Mouse (Mus musculus): ENCODE results near the gene Abca5. TPM values are rescaled to one million over a fixed set of nuclear protein-coding genes. Genes with fewer than 3 reads are reported as not detected.

The Abca5 gene
- polyA plus RNA-seq, 1 experiment from 2014 or later, result 5.4 TPM

DNA sequence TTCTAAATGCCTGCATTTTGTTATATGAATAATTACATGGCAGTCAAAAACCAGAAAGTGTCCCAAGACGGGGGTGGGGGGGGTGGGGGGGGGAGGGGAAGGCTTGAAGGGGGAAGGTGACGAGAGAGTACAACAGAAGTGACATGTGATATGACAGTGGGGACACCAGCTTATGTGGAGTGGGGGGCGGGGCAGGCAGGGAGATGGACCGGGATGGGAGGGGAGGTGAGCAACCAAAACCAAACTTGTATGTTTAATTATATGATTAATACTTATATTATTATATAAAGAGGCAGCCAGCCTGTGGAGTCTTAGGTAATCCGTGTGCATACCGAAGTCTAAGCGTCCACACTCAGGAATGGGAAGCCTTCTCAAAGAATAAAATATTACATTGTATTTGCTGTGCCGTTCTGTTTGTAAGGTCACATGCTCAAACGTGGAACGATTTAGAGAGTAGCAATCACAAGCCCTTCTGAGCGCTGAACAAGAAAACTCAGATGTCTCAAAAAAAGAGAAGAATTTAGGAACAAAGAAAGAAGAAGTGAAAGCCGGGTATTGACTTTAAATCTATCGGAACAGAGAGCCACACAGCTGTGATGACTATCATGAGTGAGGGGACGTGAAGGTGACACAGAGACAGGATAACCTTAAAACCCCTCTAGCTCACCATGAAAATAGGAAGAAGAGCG is 34.9 kb upstream of the Abca5 start:
- 68% methylated on average over 14 of the region's 15 CpGs for WGBS
- TF ChIP-seq EP300 (optimal IDR thresholded peaks at IDR 0.05), result no peak
- no peak for TF ChIP-seq CTCF (IDR thresholded peaks at IDR 0.05; ENCODE audit: low read depth)

DNA sequence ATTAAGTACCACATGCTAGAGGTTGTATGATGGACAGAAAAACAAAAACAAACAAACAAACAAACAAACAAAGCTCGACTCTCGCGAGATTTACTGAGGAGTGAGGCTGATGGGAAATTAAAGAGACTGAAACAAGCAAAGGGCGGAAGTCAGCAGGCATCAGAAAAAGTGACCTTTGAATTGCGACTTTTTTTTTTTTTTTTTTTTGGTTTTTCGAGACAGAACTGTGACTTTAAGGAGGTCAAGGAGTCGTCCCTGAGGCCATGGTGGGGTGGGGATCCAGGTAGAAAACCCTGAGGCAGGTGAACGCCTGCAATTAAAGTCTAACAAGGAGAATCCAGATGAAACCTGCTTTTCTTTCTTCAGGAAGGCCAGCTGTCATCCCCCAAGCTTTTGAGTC is 34.3 kb upstream of the Abca5 start:
- TF ChIP-seq EP300 (optimal IDR thresholded peaks at IDR 0.05) (no peak), CTCF (IDR thresholded peaks at IDR 0.05; ENCODE audit: low read depth) (no peak)
- DNase-seq (ENCODE audit: low spot score) (no peak), ATAC-seq (ENCODE audit: low FRiP score, low TSS enrichment) (no peak)
- Histone ChIP-seq H3K9me3 (ENCODE audit: control insufficient read depth, low read length) (no peaks in the 10 kb centered on the region), H3K4me3 (ENCODE audit: low read depth, low read length) (no peak overlapping the region), H3K27ac (replicated peaks) (no peak overlapping the region), H3K4me1 (replicated peaks; ENCODE audit: control insufficient read depth, insufficient read depth) (no peaks in the 10 kb centered on the region), H3K4me2 (replicated peaks; ENCODE audit: low read depth) (no peak overlapping the region), H3K27me3 (ENCODE audit: control insufficient read depth, insufficient read depth, low read length) (no peaks in the 10 kb centered on the region), H3K36me3 (ENCODE audit: control insufficient read depth, insufficient read depth, low read length) (no peaks in the 10 kb centered on the region), H3K9ac (ENCODE audit: low read length) (no peak overlapping the region)
- WGBS, result 48% methylated on average over 8 of the region's 8 CpGs

More for the DNA sequence above, 34.9 kb upstream of the Abca5 start:
- ATAC-seq (ENCODE audit: low FRiP score, low TSS enrichment) (no peak), DNase-seq (ENCODE audit: low spot score) (no peak)
- Histone ChIP-seq H3K9ac (ENCODE audit: low read length) (no peak overlapping the region), H3K36me3 (ENCODE audit: control insufficient read depth, insufficient read depth, low read length) (no peaks in the 10 kb centered on the region), H3K27me3 (ENCODE audit: control insufficient read depth, insufficient read depth, low read length) (no peaks in the 10 kb centered on the region), H3K4me3 (ENCODE audit: low read depth, low read length) (no peak overlapping the region), H3K4me1 (replicated peaks; ENCODE audit: control insufficient read depth, insufficient read depth) (no peaks in the 10 kb centered on the region), H3K27ac (replicated peaks) (no peak overlapping the region), H3K4me2 (replicated peaks; ENCODE audit: low read depth) (no peak overlapping the region), H3K9me3 (ENCODE audit: control insufficient read depth, low read length) (no peaks in the 10 kb centered on the region)

DNA sequence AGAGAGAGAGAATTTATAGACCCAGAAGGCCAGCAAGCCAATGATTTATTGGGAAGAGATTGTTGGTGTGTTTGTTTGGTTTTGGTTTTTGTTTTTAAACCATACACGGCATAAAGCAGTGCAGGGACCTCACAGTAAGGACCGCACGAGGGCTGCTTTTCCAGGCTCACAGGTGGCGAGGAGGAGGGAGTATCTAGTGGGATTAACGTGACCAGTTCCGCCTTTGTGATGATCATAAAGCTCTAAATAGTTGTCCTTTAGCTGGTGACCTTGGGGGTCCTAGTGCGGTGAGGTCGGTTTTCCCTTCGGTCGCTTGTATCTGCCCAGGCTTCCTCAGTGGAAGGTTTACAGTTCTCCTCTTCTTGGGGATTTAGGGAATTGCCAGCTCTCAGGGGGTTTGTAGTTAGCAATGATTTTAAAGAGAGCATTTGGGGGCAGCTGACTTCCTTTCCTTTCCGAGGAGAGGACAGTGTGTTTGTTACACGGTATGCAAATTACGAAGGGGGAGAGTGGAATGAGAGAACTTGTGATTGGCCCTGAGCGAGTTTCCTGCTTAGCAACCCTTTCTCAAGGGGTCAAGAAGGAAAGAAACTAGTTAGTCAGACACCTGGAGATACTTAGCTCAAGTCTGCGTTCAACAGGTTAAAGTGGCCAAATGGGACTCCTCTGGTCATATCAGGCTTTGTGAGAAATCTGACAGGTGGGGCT is 31.9 kb upstream of the Abca5 start:
- no peaks in the 10 kb centered on the region for H3K27me3 ChIP-seq (ENCODE audit: control insufficient read depth, insufficient read depth, low read length)
- WGBS, result 29% methylated on average over 15 of the region's 15 CpGs
- no peaks in the 10 kb centered on the region for H3K4me1 ChIP-seq (replicated peaks; ENCODE audit: control insufficient read depth, insufficient read depth)
- H3K27ac ChIP-seq (replicated peaks), result no peak overlapping the region
- ATAC-seq (ENCODE audit: low FRiP score, low TSS enrichment), result no peak
- H3K9ac ChIP-seq (ENCODE audit: low read length), result no peak overlapping the region
- H3K9me3 ChIP-seq (ENCODE audit: control insufficient read depth, low read length), result no peaks in the 10 kb centered on the region
- H3K4me2 ChIP-seq (replicated peaks; ENCODE audit: low read depth), result 0 out of 2 replicates have a peak overlapping the region, but pooled peaks have one; percentile 20
- TF ChIP-seq EP300 (optimal IDR thresholded peaks at IDR 0.05) (no peak), CTCF (IDR thresholded peaks at IDR 0.05; ENCODE audit: low read depth) (no peak)
- H3K4me3 ChIP-seq (ENCODE audit: low read depth, low read length), result no peak overlapping the region
- H3K36me3 ChIP-seq (ENCODE audit: control insufficient read depth, insufficient read depth, low read length), result no peaks in the 10 kb centered on the region
- DNase-seq (ENCODE audit: low spot score), result peak; percentile 20

DNA sequence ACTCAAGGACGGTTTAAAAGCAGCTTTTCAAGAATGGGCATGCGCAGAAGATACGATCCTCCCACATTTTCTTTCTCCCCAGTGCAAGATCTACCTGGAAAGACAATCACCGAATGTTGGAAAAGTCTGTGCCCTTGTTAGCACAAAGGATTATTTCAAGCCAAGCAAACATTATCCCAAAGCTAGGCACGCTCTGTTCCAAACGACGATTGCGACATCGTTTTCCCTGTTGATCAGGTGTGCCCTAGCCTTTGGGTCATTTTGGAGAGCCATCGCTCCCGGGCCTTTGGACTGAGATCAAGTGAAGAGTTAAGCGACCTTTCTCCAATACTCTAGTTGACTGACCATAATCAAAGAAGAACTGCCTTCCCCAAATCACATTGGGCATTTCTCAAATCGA is 30.1 kb upstream of the Abca5 start:
- DNase-seq (ENCODE audit: low spot score) (no peak), ATAC-seq (ENCODE audit: low FRiP score, low TSS enrichment) (no peak)
- Histone ChIP-seq H3K36me3 (ENCODE audit: control insufficient read depth, insufficient read depth, low read length) (no peaks in the 10 kb centered on the region), H3K27me3 (ENCODE audit: control insufficient read depth, insufficient read depth, low read length) (no peaks in the 10 kb centered on the region), H3K4me2 (replicated peaks; ENCODE audit: low read depth) (no peak overlapping the region), H3K9me3 (ENCODE audit: control insufficient read depth, low read length) (no peaks in the 10 kb centered on the region), H3K27ac (replicated peaks) (no peak overlapping the region), H3K4me1 (replicated peaks; ENCODE audit: control insufficient read depth, insufficient read depth) (no peaks in the 10 kb centered on the region), H3K4me3 (ENCODE audit: low read depth, low read length) (no peak overlapping the region), H3K9ac (ENCODE audit: low read length) (no peak overlapping the region)
- 71% methylated on average over 13 of the region's 13 CpGs for WGBS
- TF ChIP-seq CTCF (IDR thresholded peaks at IDR 0.05; ENCODE audit: low read depth) (no peak), EP300 (optimal IDR thresholded peaks at IDR 0.05) (no peak)

DNA sequence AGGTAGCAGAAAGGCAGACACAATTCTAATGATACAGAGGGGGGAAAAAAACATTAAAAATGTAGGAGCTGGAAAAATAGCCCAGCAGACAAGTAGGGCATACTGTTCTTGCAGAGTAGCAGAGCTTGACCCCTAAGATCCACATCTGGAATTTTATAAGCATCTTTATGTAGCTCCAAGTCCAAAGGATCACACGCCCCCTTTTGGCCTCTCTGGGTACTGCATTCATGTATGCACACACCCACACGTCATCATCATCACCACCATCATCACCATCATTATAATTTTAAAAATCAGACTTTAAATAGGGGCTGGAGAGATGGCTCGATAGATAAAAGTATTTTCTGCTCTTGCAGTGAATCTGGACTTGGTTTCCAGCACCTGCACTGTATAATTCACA is 29.4 kb upstream of the Abca5 start:
- Histone ChIP-seq H3K9ac (ENCODE audit: low read length) (no peak overlapping the region), H3K36me3 (ENCODE audit: control insufficient read depth, insufficient read depth, low read length) (no peaks in the 10 kb centered on the region), H3K9me3 (ENCODE audit: control insufficient read depth, low read length) (no peaks in the 10 kb centered on the region), H3K27me3 (ENCODE audit: control insufficient read depth, insufficient read depth, low read length) (no peaks in the 10 kb centered on the region), H3K4me1 (replicated peaks; ENCODE audit: control insufficient read depth, insufficient read depth) (no peaks in the 10 kb centered on the region), H3K4me2 (replicated peaks; ENCODE audit: low read depth) (no peak overlapping the region), H3K27ac (replicated peaks) (no peak overlapping the region), H3K4me3 (ENCODE audit: low read depth, low read length) (no peak overlapping the region)
- TF ChIP-seq EP300 (optimal IDR thresholded peaks at IDR 0.05) (no peak), CTCF (IDR thresholded peaks at IDR 0.05; ENCODE audit: low read depth) (peak; percentile 51)
- WGBS, result 78% methylated on average over 3 of the region's 3 CpGs
- ATAC-seq (ENCODE audit: low FRiP score, low TSS enrichment), result no peak
- no peak for DNase-seq (ENCODE audit: low spot score)

DNA sequence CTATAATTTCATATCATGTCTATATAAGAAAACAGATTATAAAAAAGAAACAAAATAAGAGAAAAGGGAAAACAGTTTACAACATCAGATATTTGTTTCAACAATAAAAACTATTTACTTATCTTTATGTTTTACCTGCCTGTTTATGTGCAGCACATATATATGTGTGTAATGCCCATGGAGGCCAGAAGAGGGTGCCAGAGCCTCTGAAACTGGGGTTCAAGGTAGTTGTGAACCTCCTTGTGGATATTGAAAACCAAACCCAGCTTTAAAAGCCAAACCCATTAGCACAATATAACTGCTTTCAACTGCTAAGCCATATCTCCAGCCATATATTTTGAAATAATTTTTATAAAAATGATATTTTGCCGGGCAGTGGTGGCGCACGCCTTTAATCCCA is 27.5 kb upstream of the Abca5 start:
- no peak overlapping the region for H3K4me2 ChIP-seq (replicated peaks; ENCODE audit: low read depth)
- TF ChIP-seq EP300 (optimal IDR thresholded peaks at IDR 0.05), result no peak
- TF ChIP-seq CTCF (IDR thresholded peaks at IDR 0.05; ENCODE audit: low read depth), result peak; percentile 82
- ATAC-seq (ENCODE audit: low FRiP score, low TSS enrichment) (no peak), DNase-seq (ENCODE audit: low spot score) (peak; percentile 69)
- H3K27ac ChIP-seq (replicated peaks), result no peak overlapping the region
- WGBS, result 75% methylated on average over 3 of the region's 3 CpGs
- no peaks in the 10 kb centered on the region for H3K4me1 ChIP-seq (replicated peaks; ENCODE audit: control insufficient read depth, insufficient read depth)
- no peaks in the 10 kb centered on the region for H3K9me3 ChIP-seq (ENCODE audit: control insufficient read depth, low read length)
- no peak overlapping the region for H3K4me3 ChIP-seq (ENCODE audit: low read depth, low read length)
- H3K36me3 ChIP-seq (ENCODE audit: control insufficient read depth, insufficient read depth, low read length), result no peaks in the 10 kb centered on the region
- H3K27me3 ChIP-seq (ENCODE audit: control insufficient read depth, insufficient read depth, low read length), result no peaks in the 10 kb centered on the region
- H3K9ac ChIP-seq (ENCODE audit: low read length), result no peak overlapping the region
